Mouse (Mus musculus) layer of hippocampus, adult 9-11 months (tissue): ENCODE measurements at regions not wholly inside any gene's neighbourhood (a gene's known extent, or its start where the extent isn't known, plus 50 kb on each side); places are given as distances from the start of the nearest gene placed in this dataset.
A peak's percentile ranks its signal among the peaks of the same experiment; 100 is the strongest.

Experiments used
- DNase-seq: peaks from one replicate; pipeline ENCODE4 v3.0.0; 2022

DNA sequence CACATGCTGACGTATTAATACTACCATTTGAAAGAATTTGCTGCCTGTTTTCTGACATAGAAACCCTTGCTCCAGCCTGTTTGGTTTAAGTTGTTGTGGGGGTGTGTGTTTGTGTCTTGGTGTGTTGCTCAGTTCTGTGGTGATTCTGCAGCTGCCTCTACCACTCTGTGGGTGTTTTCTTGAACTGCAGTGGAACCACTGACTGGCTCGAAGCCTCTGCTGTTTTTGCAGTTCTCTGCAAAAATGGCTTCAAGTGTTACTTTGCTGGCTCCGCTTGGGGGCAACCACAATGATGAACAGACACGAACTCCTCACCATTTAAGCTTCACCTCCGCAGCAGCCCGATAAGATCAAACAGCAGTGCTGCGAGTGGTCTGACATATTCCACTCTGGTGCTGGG is 274.6 kb downstream of the Ets1 start:
- no peak for DNase-seq

DNA sequence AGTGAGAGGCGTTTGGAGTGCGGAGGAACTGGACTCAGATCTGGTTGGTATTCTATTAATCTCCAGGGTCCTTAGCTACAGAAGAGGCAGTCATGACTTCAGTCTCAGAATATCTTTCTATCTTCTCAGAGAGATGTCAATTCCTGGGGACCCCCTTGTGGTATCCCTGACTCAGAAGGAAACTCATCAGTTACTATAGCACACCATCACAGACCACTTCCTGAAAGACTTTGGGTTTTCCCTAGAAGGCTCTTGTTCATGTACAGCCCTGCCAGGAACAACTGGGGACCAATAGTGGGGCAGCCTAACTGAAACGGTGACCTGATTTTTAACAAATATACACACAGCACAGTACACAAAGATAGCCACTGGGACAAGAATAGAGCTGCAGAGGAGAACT is 279.6 kb downstream of the Ets1 start:
- no peak for DNase-seq

DNA sequence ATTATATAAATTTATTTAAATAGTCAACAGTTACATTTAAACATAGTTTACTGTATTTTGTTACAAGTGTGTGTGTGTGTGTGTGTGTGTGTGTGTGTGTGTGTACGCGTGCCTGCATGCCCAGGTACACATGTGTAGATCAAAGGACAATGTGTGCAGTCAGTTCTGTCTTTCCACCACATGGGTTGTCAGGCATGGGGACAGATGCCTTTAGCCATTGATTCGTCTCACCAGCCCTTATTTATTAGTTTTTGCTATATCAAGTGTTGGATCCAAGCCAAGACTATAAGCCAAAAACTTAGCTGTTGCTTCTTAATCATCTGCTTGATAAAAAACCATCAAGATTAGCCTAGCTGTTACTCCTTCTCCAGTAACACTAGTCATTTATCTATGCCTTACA is 280.7 kb downstream of the Ets1 start:
- no peak for DNase-seq

DNA sequence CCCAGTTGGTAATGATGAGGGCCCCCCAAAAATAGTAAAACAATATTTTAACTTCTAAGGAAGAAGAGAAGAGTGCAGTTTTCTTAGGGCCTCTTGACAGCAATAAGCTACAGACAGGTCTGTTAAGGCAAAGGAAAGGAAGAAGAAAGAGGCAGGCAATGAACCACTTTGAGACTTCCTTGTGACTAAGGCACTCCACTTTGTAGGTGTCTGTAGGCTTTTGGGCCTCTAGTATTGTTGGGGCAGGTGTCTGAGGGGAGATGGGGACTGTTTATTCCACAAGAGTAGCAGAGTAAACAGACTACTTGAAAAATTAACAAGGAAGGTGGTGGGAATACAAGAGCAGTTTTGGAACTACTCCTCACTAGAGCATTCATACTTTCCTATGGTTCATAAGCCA is 287.9 kb downstream of the Ets1 start:
- no peak for DNase-seq

DNA sequence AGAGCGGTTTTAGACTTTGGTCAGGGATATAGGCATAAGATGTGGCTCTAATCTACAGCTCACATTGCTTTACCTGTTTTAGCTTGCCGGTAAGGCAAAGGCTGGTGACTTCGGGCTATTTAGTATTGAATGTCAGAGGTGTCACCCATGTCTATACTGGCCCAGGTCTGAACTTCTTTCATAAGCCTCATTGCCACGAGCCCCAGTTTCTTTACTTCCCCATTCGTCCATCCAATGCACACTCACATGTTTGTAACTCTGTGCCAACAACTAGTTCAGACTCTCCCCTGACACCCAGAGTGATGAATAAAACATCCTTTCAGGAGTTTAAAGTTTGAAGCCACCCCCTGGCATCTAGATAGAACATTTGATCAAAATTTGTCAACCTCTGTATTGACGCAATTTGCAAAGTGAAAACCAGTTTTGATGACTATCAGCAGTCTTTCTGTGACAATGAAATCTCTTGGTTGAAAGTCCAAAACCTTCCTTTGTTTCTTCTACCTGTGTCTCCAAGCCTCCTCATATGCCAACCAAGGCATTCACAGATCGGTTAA is 288.4 kb downstream of the Ets1 start:
- no peak for DNase-seq

DNA sequence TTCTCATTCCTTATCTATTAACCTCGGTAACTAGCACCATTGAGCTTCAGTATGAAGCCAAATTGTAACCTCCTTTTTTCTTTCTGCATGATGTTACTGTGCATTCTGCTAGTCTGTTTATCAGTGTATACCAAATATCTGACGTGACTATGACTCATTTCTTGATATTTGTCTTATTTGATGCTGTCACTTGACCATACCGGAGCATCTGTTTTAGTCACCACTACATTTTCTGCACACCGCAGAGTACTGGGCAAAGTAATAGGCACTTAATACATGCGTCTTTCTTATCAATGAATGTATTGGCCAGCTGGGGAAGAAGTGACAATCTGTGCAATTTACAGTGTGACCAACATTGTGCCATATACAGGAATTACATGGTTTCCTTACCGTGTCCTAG is 289.0 kb downstream of the Ets1 start:
- DNase-seq = no peak

DNA sequence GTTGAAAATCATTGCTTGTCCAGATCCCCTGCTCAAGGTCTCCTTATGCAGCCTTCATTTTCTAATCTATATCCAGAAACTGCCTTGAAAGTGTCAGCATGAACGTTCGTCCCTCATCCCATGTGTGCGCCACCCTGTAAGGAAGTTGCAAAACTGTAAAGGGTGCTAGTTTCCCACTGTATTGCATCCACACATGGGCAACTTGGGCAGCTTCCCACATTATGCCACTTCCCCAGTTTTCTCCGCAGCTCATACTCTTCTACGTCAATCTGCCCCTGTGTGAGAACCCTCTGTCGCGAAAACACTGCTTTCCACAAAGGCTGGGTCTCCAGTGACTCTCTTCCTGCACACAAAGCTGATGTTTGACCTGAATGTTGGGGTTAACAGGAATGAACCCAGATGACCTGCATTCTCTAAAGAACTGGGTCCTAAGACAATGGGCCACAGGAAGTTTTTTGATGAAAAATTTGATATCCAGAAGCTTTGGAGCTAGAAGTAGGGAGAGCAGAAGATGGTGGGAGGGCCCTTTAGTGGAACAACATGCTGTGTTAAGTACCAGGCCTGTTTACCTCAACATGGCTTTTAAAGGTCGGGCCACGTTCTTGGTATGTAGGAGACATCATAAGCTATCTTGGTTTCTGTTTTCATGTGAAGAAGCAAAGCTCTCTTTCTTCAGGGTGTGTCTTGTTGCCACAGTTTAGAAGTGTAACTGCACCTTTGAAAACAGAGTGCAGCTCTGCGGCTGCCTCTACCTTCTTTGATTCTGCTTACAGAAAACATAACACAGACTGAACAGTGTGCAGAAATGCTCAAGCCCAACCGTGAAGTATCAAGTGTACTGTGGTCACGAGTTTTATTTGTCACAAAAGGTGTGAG is 289.9 kb downstream of the Ets1 start:
- DNase-seq = no peak

DNA sequence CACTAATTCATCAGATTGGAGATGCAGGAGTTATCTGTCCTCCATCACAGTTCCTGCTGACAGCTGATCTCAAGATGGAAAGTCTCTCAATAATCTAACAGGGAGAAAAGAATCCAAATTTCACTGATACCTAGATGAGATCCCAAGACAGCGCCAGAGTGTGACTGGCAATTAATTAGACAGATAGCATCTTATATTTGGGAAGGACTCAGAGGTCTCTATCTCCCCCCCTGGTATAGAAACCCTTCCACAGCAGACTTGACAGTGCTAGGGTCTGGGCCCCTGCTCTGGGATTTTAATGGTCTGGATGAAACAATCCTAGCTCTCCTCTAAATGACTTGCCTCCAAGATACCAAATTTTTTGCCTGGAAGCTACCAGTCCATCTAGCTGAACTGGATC is 291.6 kb downstream of the Ets1 start:
- DNase-seq = no peak

DNA sequence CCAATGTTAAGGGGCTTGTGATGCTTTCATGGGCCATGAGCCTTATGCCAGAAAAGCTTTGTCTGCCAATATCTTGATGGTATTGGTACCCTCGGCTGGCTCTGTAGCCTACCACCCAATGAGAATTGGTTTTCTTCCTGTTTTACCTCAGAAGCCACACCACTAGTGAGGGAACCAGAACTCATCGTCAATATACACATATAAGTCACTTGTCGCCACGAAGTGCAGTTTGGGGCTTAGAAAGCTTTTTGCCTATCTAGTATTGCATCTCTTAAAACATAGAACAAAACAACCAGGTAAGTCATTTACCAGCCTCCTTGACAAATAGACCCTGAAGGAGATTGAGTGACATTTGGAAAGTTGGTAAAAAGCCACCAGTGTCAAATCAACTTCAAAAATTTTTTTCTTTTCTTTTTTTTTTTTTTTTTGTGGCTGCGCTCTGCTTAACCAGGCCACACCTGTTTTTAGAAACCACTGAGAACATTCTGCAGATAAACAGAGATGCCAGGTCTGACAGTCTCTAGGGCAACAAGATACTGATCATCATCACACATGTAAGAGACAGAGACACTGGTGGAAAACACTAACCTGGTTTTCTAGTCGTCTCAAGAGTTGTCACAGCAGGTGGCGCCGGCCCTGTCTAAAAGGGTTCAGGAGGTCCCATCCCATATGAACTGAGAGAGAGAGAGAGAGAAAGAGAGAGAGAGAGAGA is 292.4 kb downstream of the Ets1 start:
- DNase-seq = no peak

DNA sequence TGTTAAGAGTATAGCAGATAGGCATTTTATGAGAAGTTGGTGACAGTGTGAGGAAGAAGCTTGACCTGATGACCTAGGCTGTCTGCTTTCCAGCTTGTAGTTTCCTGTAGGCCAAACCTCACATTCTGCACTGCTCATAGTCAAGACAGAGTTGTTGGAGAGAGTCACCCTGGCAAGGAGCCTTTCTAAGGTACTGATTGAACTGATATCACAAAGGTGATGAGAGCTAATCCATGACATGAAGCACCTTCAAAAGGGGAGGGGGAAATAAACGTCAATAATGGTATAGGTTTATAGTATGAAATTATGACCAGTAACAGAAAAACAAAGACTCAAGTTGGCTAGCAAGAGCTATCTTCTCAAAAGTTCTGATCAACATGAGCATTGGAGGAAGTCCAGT is 293.3 kb downstream of the Ets1 start:
- DNase-seq = no peak

DNA sequence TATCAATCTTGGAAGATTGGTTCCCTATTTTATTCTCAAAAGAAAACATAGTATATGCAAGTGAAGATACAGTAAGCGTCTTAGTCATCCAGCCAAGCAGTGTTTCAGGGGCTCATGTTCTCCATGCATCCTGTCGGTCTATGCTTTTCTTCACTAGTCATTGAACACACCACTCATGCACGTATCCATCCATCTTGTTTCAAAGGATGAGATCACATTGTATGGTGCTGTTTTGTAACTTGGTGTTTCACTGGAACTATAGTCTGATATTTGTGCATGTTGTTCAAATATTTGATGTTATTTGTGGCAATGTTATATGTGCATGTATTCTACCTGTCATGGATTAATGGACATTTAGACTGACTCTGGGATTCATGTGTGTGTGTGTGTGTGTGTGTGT is 293.8 kb downstream of the Ets1 start:
- no peak for DNase-seq

DNA sequence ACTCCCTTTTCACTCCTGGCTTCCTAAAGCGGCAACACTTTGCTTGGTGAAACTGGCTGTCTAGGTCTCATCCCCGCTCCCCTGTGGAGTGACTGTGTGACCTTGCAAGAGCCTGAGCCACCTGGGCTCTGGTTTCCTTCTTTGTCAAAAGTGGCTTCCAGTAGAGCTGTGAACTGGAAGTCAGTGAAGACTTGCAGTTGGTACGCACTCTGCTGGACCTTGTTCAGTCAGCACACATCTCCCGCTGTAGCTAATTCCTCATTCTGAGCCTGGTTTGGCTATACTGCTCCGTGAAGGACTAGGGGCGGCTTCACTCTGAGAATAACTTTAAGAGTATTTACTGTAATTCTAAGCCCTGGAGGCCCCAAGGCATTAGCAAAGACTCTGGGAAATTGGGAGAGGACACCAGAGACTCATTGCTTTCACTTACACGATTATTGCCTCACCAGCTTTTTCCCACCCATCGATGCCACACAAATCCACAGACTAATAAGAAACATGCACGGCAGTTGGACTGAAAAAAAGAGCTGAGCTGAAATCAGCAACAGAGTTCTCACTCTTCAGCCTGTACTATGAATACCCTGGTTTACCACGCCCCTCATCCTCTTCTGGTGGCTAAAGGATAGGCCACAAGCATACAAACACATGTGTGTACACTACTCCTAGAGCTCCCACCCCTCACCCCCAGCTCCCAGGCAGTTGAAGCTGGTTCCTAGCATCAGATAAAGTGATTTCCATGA is 295.4 kb downstream of the Ets1 start:
- DNase-seq = no peak

DNA sequence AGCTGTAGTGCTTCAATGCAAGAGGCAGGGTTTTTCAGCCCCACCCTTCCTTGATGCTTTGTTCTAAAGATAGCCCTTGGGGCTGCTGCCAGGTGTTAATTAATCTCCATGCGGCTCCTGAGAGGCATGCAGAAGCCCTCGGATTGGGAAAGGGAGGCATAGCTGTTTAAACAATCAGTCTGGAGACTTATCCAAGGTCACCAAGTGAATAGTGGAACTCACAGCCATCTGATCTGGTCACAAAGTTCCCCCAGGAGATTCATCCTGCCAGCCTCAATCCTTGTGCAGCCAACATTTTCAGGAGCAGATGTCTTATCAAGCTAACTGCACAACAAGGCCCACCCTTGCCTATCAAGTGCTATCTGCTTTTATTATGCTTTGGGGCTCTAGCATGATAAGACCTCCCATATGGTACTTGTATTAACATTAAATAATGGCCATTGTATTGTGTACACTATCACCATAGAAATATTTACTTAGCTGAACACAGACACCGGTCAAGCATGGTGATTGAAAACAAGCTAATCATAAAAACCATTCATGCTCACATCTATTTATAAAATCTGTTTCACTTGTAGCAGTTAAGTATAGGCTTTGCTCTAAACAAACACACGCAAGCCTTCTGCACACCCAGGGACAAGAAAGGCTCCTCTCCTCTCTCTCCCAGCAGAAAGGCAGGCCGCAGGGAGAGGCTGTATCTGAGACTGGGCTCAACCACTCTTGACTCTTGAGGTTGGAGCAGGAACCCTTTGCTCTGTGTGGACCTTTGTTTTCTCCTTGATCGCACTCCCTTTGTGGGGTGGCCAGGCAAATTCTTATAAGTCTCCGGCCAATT is 297.4 kb downstream of the Ets1 start:
- DNase-seq = no peak

DNA sequence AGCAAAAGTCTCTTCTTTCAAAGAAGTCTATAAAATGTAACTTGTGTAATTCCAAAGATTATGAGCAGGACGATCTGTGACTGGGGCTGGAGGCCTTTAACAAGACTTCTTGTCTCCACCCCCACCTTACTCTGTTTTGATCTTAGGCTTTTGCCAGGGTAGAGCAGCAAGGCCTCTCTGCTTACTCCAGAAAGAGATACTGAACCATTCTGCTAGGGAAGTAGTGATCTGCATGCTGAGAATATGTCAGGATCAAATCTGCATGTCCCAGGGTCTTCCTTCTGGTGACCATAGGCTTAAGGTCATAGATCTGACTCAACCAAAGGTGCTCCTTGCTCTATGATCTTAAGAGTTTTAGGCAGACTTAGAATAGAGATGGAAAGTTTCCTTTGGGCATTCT is 298.4 kb downstream of the Ets1 start:
- no peak for DNase-seq

DNA sequence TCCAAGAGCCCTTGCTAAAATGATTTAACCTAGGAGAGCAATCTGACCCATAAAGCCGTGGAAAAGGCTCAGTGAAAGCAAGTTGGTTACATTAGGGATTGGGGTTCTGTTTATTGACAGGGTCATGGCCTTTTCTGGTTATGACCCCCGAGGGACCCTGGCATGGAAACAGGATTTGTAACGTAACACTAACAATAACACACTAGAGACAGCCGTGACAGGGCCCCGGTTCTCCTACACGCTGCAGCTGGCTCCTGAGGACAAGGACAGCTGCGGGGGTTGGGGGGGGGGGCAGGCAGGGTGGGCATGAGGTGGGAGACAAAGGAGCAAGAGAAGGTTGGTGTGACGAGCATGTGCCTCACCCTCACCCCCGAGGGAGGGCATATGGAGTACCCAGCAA is 300.4 kb downstream of the Ets1 start:
- DNase-seq = no peak

DNA sequence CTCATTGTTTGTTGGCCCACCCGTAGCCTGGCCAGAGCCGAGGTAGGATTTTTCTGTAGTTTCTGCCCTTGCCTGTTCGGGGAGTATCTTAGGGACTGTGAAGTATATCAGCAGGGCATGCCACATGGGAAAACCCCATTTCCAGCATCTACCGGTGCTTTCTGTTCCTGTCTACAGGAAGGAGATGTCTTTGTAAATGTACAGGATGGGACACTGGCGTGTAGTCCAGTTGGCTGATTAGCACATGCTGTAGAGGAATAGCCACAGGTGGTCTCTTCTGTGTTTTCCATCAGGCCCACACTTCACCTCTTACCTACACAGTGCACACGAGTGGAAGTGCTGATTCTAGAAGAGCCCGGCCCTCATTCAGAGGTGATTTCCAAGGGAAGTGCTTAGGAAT is 301.4 kb downstream of the Ets1 start:
- no peak for DNase-seq

DNA sequence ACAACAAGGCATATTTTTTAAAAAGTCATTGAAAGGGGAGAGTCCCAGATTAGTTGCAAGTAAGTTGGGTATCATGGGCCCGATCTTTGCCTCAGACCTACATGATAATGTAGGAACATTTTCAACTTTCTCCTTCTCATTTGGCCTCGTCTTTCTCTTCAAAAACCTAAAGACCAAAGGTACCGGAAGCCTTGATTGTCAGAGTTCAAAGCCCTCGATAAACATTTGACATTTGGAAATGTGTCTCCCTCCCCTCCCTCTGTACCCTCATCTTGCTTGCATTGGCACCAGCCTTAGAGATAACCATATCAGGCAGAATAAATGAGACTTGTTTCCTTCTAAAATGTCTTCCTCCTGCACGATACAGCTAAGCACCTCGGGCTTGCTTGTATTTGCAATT is 302.8 kb downstream of the Ets1 start:
- DNase-seq = no peak

DNA sequence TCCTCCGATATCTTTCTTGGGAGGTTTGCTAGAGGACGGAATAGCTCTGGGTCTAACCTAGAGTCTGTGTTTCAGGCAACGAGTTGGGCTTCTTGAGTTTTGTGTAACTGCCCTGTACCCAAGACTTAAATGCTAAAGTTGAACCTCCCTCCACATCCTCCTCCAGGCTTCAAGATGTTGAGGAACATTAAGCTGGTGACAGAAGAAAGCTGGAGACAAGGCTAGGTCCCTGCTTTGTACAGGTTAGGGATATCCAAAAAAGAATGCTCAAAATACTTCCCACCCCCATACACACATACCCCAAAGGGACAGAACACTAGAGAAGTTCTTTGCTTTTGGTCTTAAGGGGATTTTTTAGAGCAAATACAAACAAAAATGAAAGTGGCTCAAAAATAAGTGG is 303.6 kb downstream of the Ets1 start:
- DNase-seq = no peak

DNA sequence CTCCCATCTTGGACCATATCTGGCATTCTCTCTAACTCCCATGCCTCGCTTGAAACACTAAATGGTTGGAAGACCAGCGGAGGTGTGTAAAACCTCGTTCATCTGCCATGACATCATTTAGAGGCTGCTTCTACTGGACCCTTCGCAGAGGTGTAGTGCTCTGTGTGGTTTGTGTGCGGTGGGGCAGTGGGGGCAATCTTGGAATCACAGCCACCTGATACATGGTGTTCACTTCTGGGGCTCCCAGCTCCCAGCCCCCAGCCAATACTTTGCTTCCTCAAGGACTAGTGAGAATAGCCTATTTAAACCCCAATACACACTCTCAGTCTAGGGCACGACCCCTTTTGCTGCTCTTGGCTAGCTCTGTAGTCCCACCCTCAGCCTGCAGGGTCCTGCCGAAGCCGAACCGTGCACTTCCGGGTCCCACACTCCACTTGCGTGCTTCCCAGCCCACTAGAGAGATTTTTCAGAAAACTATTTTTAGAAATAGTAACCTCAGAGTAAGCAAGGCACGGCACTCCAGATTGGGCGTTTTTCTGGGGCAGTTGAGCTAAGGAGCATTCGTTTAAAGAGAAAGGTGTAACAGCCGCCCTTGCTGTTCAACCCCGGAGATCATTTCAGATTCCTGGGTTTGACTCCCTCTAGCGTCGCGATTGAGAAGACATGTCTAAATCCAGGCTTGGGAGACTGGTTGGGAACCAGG is 304.2 kb downstream of the Ets1 start:
- DNase-seq = peak; percentile 59

DNA sequence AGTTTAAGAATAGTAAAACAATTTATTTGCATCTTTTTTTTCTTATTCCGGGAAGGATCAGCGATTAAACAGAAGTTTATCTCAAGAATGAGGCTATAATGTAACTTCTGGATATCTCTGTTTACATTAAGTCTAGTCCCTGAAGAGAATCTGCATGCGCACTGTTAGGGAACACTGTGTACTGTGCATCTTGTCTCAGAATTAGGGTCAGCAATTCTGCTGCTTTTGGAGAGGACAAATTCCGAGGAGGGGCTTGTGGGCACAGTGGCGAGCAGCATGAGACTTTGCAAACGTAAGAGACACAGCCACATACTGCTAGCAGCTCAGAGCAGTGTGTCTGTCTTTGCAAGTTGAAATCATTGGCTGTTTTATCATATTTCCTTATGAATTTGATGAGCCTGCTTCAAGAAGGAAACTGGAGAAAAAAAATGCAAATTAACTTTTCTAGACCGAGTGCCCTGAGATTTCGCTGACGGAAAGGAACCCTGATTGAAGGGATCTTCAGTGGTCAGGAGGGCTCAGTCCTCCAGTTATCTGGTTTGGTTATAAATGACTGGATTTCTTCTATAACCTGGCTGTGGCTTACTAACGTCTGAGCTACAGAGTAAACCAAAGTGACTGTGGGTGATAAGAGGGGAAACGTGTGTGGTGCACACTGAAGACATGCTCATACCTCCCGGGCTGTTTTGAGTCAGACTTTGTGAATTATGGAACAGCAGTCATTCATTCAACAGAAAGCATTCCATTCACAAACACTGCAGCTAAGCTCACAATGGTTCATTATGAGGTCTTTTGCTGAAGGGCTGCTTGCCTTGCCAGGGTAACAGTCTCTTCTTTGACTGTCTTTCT is 305.1 kb downstream of the Ets1 start:
- no peak for DNase-seq

DNA sequence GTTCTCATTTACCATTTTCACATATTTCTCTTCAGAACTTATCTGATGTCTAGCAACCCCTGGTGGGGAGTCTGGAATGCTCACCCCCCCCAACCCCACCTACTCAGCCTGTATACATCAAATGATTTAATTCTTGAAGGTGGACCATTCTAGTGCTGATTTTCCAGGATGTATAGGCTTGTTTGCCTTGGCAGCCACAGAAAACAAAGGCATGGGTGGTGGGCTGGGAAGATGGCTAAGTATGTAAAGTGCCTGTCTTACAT is 305.7 kb downstream of the Ets1 start:
- DNase-seq = no peak
